Mouse (Mus musculus) lung, postnatal 25 days (tissue): ENCODE results near the gene Spata31d1d.
"Not testable (repeated sequence)": the region's sequence is repeated elsewhere in the genome, so short reads cannot be mapped to it uniquely, and the experiment has no call there.

Source experiments
- DNase-seq: peaks from one replicate; pipeline ENCODE4 v3.0.0; 2022; ENCODE audit warnings: low spot score

The Spata31d1d gene

GRCm38 (mm10) chr13:59731652-59732051 is at the start of gene Spata31d1d:
Gene Spata31d1d (minus strand): TSS chr13:59731752.
- DNase-seq = no peak

GRCm38 (mm10) chr13:59779744-59780264 is 48.3 kb upstream of the Spata31d1d start:
- not testable (repeated sequence) for DNase-seq

GRCm38 (mm10) chr13:59779213-59779612 is 47.7 kb upstream of the Spata31d1d start:
- DNase-seq = no peak

- DNase-seq = peak; percentile 22
Observed at GRCm38 (mm10) chr13:59775168-59775567, 43.6 kb upstream of the Spata31d1d start.

- peak; percentile 80 for DNase-seq
Observed at GRCm38 (mm10) chr13:59771257-59771656, 39.7 kb upstream of the Spata31d1d start.

GRCm38 (mm10) chr13:59770847-59771246 is 39.3 kb upstream of the Spata31d1d start:
- DNase-seq = no peak

GRCm38 (mm10) chr13:59770164-59770562 is 38.6 kb upstream of the Spata31d1d start:
- DNase-seq = peak; percentile 87

- peak; percentile 99 for DNase-seq
Observed at GRCm38 (mm10) chr13:59769296-59770163, 38.0 kb upstream of the Spata31d1d start, which contains the start of gene Isca1. Gene Isca1 (minus strand): TSS chr13:59769810.

- no peak for DNase-seq
Observed at GRCm38 (mm10) chr13:59768531-59768930, 37.0 kb upstream of the Spata31d1d start.

GRCm38 (mm10) chr13:59766786-59767515 is 35.4 kb upstream of the Spata31d1d start:
- DNase-seq = no peak

- no peak for DNase-seq
Observed at GRCm38 (mm10) chr13:59762791-59763190, 31.2 kb upstream of the Spata31d1d start.

GRCm38 (mm10) chr13:59756906-59757305 is 25.4 kb upstream of the Spata31d1d start:
- DNase-seq = no peak

- DNase-seq = no peak
Observed at GRCm38 (mm10) chr13:59750310-59750709, 18.8 kb upstream of the Spata31d1d start.

GRCm38 (mm10) chr13:59746711-59747110 is 15.2 kb upstream of the Spata31d1d start, which contains the start of gene 1700014D04Rik:
Gene 1700014D04Rik (minus strand): TSS chr13:59746752.
- DNase-seq = no peak

GRCm38 (mm10) chr13:59746164-59746563 is 14.6 kb upstream of the Spata31d1d start:
- DNase-seq = no peak

GRCm38 (mm10) chr13:59745462-59745861 is 13.9 kb upstream of the Spata31d1d start:
- no peak for DNase-seq

- DNase-seq = no peak
Observed at GRCm38 (mm10) chr13:59741697-59742096, 10.1 kb upstream of the Spata31d1d start.

- DNase-seq = peak; percentile 29
Observed at GRCm38 (mm10) chr13:59741096-59741495, 9.5 kb upstream of the Spata31d1d start.

- no peak for DNase-seq
Observed at GRCm38 (mm10) chr13:59739397-59739796, 7.8 kb upstream of the Spata31d1d start.

GRCm38 (mm10) chr13:59738455-59738854 is 6.9 kb upstream of the Spata31d1d start:
- no peak for DNase-seq

- no peak for DNase-seq
Observed at GRCm38 (mm10) chr13:59735190-59735589, 3.6 kb upstream of the Spata31d1d start.

- DNase-seq = not testable (repeated sequence)
Observed at GRCm38 (mm10) chr13:59734347-59734746, 2.8 kb upstream of the Spata31d1d start.

GRCm38 (mm10) chr13:59733936-59734335 is 2.4 kb upstream of the Spata31d1d start:
- DNase-seq = no peak
